Mouse (Mus musculus): Measurements from ENCODE around the gene Dnajb14. TPM values are rescaled to one million over a fixed set of nuclear protein-coding genes. Genes with fewer than 3 reads are reported as not detected.
"Not testable (repeated sequence)": the region's sequence is repeated elsewhere in the genome, so short reads cannot be mapped to it uniquely, and the experiment has no call there.

Dnajb14 gene
- polyA plus RNA-seq, 1 experiment: 16.4 TPM

DNA sequence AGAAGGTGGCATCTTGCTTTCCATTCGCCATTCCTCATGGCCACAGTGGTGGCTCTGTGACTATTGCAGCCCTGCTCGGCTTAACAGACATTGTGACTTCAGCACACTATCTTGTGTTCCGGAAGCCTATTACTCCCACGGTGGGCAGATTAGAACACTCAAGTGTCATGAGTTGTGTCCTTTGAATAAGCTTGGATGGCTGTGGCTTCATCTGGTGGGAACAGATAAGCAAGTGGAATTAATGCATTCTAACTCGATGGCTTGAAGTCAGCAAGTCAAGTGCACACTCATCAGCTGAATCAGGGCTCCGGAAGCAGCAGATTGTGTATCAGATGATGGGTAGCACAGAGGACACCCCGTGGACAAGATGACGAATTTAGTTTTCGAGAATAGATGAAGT lies 90.4 kb downstream of the Dnajb14 start:
- Histone ChIP-seq H3K27ac (ENCODE audit: insufficient read depth, low read length) (no peak overlapping the region), H3K4me1 (ENCODE audit: control insufficient read depth, insufficient read depth, low read length) (peaks cover 12% of the 10 kb centered on the region), H3K4me3 (ENCODE audit: insufficient read depth, low read length) (no peak overlapping the region)
- no peak for TF ChIP-seq POLR2A (IDR thresholded peaks at IDR 0.05; ENCODE audit: low read depth, low read length)
- TF ChIP-seq CTCF (IDR thresholded peaks at IDR 0.05; ENCODE audit: borderline replicate concordance, insufficient read depth, low read length): no peak

DNA sequence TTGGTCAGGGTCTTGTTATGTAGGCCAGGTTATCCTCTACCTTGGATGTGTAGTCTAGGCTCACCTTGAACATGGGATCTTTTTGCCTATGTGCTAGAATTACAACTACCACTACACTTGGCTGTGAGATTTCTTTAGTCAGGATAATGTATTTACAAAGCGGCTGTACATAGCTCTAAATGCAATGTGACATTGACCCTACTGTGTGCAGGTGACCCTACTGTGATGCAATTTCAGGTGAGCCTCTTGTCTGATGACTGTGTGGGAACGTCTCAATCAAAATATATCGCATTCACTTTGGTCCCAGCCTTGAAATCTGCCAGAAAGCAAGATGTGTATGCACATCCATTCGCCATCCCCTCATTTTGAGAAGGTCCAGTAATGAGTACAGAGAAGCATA lies 90.9 kb downstream of the Dnajb14 start:
- Histone ChIP-seq H3K4me1 (ENCODE audit: control insufficient read depth, insufficient read depth, low read length) (peaks cover 11% of the 10 kb centered on the region), H3K4me3 (ENCODE audit: insufficient read depth, low read length) (no peak overlapping the region), H3K27ac (ENCODE audit: insufficient read depth, low read length) (no peak overlapping the region)
- no peak for TF ChIP-seq POLR2A (IDR thresholded peaks at IDR 0.05; ENCODE audit: low read depth, low read length)
- no peak for TF ChIP-seq CTCF (IDR thresholded peaks at IDR 0.05; ENCODE audit: borderline replicate concordance, insufficient read depth, low read length)

DNA sequence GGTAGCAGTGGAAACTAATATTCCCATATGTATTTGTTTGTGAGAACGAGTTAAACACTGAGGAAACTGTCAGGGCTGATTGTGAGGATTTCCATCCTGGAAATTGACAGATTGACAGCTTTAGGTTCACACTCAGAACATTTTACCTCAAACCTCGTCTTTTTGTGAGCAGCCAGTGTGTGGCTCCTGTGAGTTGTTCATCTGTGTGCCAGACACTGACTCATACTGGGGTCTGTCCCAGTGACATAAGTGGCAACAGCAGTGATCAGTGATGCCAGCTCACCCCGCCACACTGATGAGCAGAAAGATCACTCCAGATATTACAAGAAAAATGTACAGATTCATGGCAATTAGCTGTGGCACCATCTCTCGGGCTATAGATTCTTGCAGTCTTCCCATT lies 92.0 kb downstream of the Dnajb14 start:
- no peak for TF ChIP-seq POLR2A (IDR thresholded peaks at IDR 0.05; ENCODE audit: low read depth, low read length)
- TF ChIP-seq CTCF (IDR thresholded peaks at IDR 0.05; ENCODE audit: borderline replicate concordance, insufficient read depth, low read length): no peak
- Histone ChIP-seq H3K4me1 (ENCODE audit: control insufficient read depth, insufficient read depth, low read length) (peaks cover 6% of the 10 kb centered on the region; the same call in 1 of the 2 replicates), H3K4me3 (ENCODE audit: insufficient read depth, low read length) (no peak overlapping the region), H3K27ac (ENCODE audit: insufficient read depth, low read length) (no peak overlapping the region)

GRCm38 (mm10) chr3:137961736-137962385 lies 94.4 kb downstream of the Dnajb14 start:
- no peak overlapping the region for H3K4me3 ChIP-seq (ENCODE audit: insufficient read depth, low read length)
- no peak overlapping the region for H3K27ac ChIP-seq (ENCODE audit: insufficient read depth, low read length)
- TF ChIP-seq CTCF (IDR thresholded peaks at IDR 0.05; ENCODE audit: borderline replicate concordance, insufficient read depth, low read length): no peak
- no peak for TF ChIP-seq POLR2A (IDR thresholded peaks at IDR 0.05; ENCODE audit: low read depth, low read length)
- peaks cover 4% of the 10 kb centered on the region; the same call in 1 of the 2 replicates for H3K4me1 ChIP-seq (ENCODE audit: control insufficient read depth, insufficient read depth, low read length)

GRCm38 (mm10) chr3:137963508-137963907 lies 96.0 kb downstream of the Dnajb14 start:
- Histone ChIP-seq H3K4me1 (ENCODE audit: control insufficient read depth, insufficient read depth, low read length) (peaks cover 4% of the 10 kb centered on the region; the same call in 1 of the 2 replicates), H3K27ac (ENCODE audit: insufficient read depth, low read length) (no peak overlapping the region), H3K4me3 (ENCODE audit: insufficient read depth, low read length) (no peak overlapping the region)
- no peak for TF ChIP-seq CTCF (IDR thresholded peaks at IDR 0.05; ENCODE audit: borderline replicate concordance, insufficient read depth, low read length)
- TF ChIP-seq POLR2A (IDR thresholded peaks at IDR 0.05; ENCODE audit: low read depth, low read length): no peak

DNA sequence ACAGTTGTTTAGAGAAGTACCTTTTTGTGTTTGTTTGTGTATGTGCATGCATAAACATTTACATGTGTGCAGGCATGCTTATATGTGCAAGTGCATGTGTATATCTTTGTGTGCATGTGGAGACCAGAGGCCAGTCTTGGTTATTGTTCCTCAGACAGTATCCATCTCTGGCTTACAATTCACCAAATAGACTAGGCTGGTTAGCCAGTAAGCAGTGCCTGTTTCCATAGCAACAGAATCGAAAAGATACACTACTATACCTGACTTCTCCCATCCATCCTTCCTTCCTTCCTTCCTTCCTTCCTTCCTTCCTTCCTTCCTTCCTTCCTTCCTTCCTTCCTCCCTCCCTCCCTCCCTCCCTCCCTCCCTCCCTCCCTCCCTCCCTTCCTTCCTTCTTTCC lies 96.5 kb downstream of the Dnajb14 start:
- not testable (repeated sequence) for H3K27ac ChIP-seq (ENCODE audit: insufficient read depth, low read length); H3K4me3 ChIP-seq (ENCODE audit: insufficient read depth, low read length); H3K4me1 ChIP-seq (ENCODE audit: control insufficient read depth, insufficient read depth, low read length)

Other genes with a start within 250 kb of the Dnajb14 start
- gene Ddit4l, start 246.1 kb upstream of the Dnajb14 start, polyA plus RNA-seq (2011; ENCODE audit: insufficient read length, low read depth, missing spikeins): 27.7 and 31.1 TPM in 2 replicates
- not detected in 2 replicates for gene Gm21962, start 196.2 kb upstream of the Dnajb14 start, polyA plus RNA-seq (2011; ENCODE audit: insufficient read length, low read depth, missing spikeins)
- gene H2afz, start 3.2 kb upstream of the Dnajb14 start, polyA plus RNA-seq (2011; ENCODE audit: insufficient read length, low read depth, missing spikeins): 224 and 311 TPM in 2 replicates
- gene Lamtor3, start 50.8 kb downstream of the Dnajb14 start, polyA plus RNA-seq (2011; ENCODE audit: insufficient read length, low read depth, missing spikeins): 67.2 and 73.9 TPM in 2 replicates
- 15.4 and 15.6 TPM in 2 replicates for gene Dapp1, start 113.9 kb downstream of the Dnajb14 start, polyA plus RNA-seq (2011; ENCODE audit: insufficient read length, low read depth, missing spikeins)
- 0.09 and 0.37 TPM in 2 replicates for gene 1110002E22Rik, start 197.4 kb downstream of the Dnajb14 start, polyA plus RNA-seq (2011; ENCODE audit: insufficient read length, low read depth, missing spikeins)
- gene Gm5105, start 199.7 kb downstream of the Dnajb14 start, polyA plus RNA-seq (2011; ENCODE audit: insufficient read length, low read depth, missing spikeins): not detected in 2 replicates

Data from embryonic fibroblast, embryonic 13.5 days (primary cell).